Mouse (Mus musculus): ENCODE results near the gene Sgk1.

Sgk1 gene

GRCm38 (mm10) chr10:22007160-22007801 is 125.3 kb downstream of the Sgk1 start:
- no peak for DNase-seq

- DNase-seq = peak in 1 of 2 experiments; percentile 56
Observed at GRCm38 (mm10) chr10:22007802-22008172, 125.8 kb downstream of the Sgk1 start.

GRCm38 (mm10) chr10:22010088-22010818 is 128.3 kb downstream of the Sgk1 start:
- DNase-seq = peak; percentile 81 to 87

GRCm38 (mm10) chr10:22017469-22018159 is 135.6 kb downstream of the Sgk1 start:
- no peak for DNase-seq

- DNase-seq = no peak
Observed at GRCm38 (mm10) chr10:22018618-22019017, 136.6 kb downstream of the Sgk1 start.

GRCm38 (mm10) chr10:22034303-22034702 is 152.3 kb downstream of the Sgk1 start:
- DNase-seq = peak; percentile 23 to 37

GRCm38 (mm10) chr10:22036256-22036655 is 154.3 kb downstream of the Sgk1 start:
- peak; percentile 44 to 56 for DNase-seq

Data from cerebellum, postnatal 36 days (tissue).